Mouse (Mus musculus): Measurements from ENCODE around the gene Foxa2.
A peak's percentile ranks its signal among the peaks of the same experiment; 100 is the strongest.

The Foxa2 gene

DNA sequence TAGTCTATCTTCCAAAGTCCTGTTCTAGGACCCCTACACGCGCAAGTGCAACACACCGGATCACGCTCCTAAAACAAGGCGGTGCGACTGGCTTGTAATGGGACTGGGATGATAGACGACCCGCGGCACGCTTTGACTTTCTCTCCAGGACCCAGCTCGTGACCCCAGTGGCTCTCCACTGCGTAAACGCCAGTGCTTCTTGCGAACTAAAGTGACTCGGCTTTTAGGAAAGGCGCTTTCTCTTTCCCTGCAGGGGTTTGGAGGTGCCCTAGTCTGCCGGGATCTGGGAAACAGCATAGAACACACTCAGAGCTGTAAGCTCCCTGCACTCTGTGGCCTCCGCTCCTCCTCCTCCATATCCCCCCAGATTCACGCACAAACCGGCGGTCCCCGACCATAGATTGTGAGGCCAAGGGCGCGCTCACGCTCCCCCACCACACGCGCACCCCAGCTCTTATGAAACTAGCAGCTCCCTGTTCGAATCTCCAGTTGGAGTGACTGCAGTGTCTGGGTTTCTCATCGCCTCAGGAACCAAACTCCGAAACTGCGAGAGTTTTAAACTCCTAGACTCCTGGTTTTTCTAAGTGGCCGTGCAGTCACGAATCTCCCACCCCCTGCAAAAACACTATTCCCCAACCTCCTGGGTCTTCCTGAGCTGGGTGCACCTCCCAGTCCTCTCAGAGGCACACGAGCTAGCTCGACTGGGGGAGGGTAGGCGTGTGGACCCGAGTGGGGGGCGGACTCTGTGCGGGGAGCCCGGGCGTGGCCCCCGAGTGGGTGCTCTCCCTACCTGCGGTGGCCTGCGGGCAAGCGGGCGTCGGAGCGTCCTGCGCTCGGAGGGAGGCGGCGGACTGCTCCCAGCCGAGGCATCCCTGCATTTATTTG is 7.2 kb downstream of the Foxa2 start:
- peak in 1 of 2 experiments; percentile 26 for DNase-seq

DNA sequence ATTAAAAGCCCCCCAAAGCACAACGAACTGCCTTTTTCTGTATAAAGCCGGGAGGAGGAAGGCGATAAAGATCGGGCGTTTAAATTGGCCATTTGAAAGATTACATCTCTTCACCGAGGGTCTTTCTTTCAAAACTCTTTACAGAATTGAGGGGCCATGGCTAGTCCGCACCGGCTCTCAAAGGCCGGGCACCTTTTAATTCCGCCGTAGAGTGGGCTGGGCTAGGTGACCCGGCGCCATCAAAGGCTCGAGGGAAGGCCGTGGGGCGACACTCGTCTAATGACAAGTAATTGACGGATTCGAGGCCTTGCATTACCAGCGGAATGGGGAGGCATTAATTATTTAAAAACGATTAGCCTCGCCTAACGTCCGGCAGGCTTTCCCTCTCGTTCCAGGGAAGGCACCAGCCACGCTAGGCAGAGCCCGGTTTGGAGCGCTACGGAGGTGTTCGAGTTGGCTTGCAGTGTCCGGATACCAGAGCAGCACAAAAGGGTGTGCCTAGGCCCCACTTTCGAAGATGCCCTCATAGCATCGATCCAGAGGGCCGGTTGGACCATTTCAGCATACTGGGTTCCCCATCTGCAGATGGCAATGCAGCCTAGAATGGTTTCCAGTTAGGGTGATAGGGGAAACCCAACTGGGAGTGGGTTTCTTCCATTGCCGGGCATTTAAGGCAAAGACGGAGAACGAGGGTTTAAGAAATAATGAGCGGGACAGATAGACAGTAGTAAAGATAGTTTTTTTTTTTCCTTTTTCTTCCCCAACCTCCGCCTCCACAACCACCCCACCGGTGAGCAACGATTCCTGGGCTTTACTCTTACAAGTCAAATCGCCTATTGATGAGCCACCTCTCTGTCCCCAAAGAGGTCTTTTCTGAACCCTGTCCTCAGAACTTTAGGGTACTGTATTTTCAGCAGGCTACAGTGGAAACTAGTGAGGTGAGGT is 8.1 kb downstream of the Foxa2 start:
- DNase-seq = peak in 1 of 2 experiments; percentile 24

DNA sequence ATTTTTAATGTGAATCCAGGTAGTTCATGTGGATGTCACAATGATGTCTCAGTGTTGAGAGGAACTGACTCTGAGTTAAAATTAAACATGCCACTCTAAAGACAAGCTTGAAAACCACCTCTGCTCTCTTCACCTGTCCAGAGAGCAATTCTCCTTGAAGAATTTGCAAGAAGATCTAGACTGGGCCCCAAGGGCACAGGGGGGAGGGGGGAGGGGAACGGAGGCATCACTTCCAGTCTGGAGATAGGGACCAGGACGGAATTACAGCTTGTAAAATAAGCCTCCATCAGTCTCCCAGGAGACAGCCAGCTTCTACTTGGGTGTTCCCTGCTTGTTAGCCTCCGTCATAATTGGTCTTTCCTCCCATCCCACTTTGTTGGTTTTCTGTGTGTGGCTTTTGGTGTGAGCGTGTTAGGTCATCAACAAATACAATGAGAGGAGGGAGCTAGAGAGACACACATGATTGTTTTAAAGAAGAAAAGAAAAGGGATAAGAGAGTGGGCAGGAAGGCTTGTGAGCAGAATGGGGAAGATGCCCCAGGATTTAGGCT is 10.1 kb downstream of the Foxa2 start:
- no peak for DNase-seq

GRCm38 (mm10) chr2:148030991-148031675 is 15.6 kb downstream of the Foxa2 start:
- DNase-seq = no peak

DNA sequence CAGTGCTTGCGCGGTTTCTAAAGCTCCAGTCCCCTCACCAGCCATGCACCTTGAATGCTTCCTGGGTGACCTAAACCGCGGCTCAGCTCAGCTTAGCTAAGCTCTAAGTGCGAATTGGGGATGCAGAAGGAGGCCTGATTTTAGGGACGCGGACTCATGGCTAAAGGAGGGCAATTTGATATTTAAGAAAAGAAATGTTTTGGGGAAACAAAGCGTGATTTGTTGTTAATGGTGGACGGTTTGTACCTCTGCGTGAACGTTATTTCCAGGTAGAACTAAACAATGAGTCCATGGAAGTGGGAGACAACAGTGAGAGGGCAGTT is 16.2 kb downstream of the Foxa2 start:
- DNase-seq = no peak

DNA sequence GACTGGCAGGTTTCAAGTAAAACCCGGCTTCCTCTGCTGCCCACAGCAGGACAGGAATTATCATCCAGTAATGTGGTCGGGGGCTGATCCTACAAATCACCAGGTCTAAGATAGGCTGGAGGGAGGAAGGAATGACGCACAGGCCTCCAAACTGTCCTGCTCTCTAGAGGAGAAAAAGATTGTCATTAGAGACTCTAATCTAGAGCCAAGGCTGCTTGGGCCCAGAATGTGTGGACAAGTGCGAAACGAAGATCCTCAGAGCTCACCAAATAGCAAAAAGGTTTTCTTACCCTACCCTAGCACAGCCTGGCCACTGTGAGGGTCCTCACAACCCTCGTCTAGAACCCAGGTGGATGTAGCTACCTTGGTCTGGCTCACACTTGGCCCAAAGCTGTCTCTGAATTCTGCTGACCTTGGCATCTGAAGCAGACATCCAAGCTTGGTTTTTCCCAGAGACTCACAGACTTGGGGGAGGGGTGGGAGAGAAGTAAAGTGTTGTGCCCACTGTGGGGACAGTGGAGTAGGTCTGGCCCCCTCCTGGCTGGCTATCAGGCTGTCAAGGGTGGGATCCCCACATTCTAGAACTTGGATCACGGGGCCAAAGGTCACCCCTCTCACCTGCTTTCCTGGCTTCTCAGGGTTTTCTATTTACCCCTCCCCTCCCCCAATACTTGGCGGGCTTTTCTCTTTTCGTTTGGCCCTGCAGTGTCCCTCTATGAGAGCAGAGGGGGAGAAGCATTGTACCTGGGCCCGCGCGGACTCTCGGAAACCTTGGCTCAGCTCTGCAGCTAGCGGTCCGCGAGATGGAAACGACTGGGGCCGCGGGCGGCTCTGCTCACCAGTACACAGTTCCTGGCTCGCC is 16.8 kb downstream of the Foxa2 start:
- DNase-seq = peak; percentile 30 to 51

DNA sequence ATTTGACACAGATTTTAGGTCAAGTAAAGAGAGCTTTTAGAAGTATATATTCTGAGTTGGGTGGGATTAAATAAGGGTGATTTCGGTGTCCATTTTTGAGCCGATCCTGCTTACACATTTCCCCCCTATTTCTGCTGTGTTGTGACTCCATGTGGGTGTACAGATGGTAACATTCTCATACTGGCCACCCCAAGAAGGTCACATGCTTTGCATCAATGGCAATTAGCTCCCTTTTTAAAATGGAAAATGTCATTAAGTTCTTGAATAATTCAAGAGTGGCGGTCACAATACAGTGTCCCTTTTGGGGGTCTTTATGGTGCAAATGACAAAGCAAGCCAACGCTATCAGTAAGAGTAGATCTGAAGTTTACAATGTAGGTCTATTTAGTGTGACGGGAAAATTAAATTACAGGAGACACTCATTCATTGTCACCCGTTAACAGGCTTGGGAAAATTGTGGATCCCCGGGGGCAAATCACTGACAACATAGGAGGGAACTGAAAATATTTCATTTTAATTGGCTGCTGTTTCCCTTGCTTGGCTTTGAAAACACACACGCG is 17.6 kb downstream of the Foxa2 start:
- DNase-seq = no peak

- DNase-seq = no peak
Observed at GRCm38 (mm10) chr2:148026366-148026765, 20.4 kb downstream of the Foxa2 start.

DNA sequence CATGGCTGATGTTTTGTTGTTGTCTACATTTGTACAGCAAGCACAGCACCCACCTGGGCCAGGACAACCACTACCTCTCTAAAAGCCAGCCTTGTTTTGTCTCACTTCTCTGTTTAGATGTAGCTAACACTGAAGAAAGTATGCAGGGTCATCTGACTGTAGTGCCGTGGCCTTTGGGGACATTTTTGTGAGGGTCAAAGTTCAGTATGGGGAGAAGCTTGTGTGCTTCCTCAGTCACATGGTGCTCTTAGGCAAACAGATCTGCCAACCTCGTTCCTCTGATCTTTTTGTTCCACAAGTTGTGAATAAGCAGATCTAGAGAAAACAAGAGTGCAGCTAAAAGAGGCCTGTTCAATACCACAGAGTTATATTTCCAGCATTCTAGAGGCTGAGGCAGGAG is 21.3 kb downstream of the Foxa2 start:
- DNase-seq = no peak

GRCm38 (mm10) chr2:148024268-148024935 is 22.4 kb downstream of the Foxa2 start:
- no peak for DNase-seq

DNA sequence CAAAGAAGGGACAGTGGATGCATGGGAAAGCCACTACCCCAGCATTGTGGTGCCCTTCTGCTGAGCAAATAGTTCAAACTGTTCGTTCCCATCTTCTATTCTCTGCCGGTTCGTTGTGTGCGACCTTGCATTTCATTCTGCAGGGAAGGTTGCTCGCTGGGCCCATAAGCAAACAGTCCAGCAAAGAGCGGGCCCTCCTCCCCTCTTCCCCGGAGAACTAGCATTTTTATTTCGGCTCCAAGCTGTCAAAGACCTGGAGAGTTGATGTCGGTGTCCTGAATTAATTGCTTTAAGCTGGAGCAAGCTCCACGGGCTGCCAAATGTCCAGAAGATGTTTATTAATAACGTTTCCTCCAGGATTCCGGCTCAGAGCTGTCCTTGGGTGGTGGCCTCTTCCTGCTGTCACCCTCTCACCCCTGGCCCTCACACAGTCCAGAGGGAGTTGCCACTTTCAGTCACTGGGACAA is 23.4 kb downstream of the Foxa2 start:
- DNase-seq = peak in 1 of 2 experiments; percentile 11

- DNase-seq = no peak
Observed at GRCm38 (mm10) chr2:148021919-148022570, 24.7 kb downstream of the Foxa2 start.

DNA sequence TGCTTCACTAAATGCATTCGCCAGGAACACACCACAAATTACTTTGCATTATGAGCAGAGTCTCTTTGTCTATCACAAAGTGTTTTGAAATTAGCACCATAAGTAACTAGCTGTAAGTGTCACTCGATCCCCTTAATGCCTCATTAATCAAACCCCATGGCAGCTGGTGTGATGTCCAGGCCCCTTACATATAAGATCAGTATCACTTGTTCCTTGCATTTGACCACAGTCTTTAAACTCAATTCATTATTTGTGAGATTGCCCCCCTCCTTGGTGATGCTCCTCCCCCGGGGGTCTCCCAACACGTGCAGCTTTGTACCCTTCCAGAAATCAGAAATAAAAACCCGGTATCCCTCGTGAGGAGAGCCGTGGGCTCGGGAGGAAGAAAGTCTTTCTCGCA is 25.8 kb downstream of the Foxa2 start:
- no peak for DNase-seq

GRCm38 (mm10) chr2:148020125-148020524 is 26.6 kb downstream of the Foxa2 start:
- no peak for DNase-seq

GRCm38 (mm10) chr2:148017782-148018690 is 28.7 kb downstream of the Foxa2 start:
- DNase-seq = no peak

DNA sequence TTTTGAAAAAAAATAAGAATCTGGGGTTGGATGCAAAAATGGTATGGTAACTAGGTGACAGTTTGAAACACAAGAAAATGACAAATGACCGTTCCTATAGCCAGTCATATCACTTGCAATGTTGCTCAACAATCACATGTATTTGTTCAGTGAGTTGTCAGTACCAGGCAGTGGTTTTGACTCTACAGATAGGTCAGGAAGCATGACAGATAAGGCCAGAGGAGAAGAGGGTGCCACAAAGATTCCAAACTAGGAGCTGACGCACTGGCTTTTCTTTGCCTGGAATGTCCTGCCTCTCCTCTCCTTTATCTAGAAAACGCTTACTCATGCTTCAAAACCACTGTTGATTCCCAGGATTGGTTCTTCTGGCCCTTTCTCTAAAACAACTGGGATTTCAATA is 33.4 kb downstream of the Foxa2 start:
- DNase-seq = no peak

GRCm38 (mm10) chr2:148009049-148009448 is 37.7 kb downstream of the Foxa2 start:
- no peak for DNase-seq

DNA sequence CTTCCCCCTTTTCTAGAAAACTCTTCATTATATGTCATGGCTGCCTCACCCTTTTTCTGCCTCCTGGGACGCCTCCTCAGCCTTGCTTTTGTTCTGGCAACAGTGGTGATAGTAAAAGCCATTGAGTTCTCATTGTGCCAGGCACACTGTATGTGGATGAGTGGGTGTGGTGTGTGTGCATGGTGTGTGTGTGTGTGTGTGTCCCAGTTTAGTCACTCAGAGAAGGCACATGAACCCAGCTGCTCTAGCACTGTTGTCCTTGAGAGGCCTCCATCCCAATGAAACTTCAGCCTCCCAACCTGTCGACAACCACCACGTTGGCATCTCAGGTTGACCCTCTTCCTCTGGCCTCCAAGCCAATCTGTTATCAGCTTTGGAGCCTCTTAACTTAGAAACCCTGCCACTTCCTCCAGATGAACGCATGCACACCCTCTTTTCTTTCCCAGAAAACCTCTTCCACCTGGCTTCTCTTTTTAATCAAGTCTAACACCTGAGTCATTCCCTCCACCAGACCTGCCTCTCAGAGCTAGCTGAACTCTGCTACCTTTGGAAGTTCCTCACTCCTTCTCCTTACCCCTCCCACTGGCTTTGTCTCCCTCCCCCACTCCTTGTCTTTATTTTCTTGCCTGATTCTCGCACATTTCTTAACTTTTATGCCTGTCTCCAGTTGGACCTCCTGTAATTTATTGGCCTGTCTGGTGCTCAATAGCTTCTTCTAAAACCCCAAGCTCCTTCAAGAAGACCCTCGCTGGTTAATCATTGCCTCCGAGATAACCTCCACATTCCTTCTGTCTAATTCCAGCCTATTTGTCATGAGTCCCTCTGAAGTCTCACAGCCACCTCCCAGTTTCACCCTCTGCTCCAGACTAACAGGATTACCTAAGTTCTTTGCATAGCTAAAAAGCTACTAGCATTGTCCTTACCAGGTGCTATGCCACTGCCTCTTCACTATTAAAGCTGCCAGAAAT is 41.9 kb downstream of the Foxa2 start:
- DNase-seq = no peak
